Mouse (Mus musculus) heart, embryonic 14.5 days (tissue): ENCODE results near the gene Gm44511. TPM values are rescaled to one million over a fixed set of nuclear protein-coding genes. Genes with fewer than 3 reads are reported as not detected.

Experiments
- ATAC-seq: fragments of 200-750 bp; cut with Nextera tagmentation; 2 replicates; pipeline ENCODE4 v1.8.0; 2017; ENCODE audit warnings: low read depth, moderate TSS enrichment; ENCODE audit not compliant: insufficient number of reproducible peaks, insufficient read depth, low FRiP score
- H3K27ac ChIP-seq, 2 experiments: fragments of 200-500 bp in 1 of 2; fragments of 300-500 bp in 1 of 2; sonication (generic) in 1 of 2; replicated peaks in 1 of 2; 2 replicates each; pipeline ENCODE4 v1.5.1; 2012 to 2014; ENCODE audit warnings: low read depth in 2 of 2, low read length in 2 of 2, control low read depth in 1 of 2, mild to moderate bottlenecking in 1 of 2, mixed read lengths in 1 of 2; ENCODE audit not compliant: control insufficient read depth in 1 of 2, insufficient read depth in 1 of 2
- H3K27me3 ChIP-seq: fragments of 300-500 bp; sonication (generic); 2 replicates; pipeline ENCODE4 v1.6.1; 2014; ENCODE audit warnings: mild to moderate bottlenecking, low read length, control low read depth; ENCODE audit not compliant: control insufficient read depth, insufficient read depth
- H3K36me3 ChIP-seq: fragments of 300-500 bp; sonication (generic); 2 replicates; pipeline ENCODE4 v1.6.1; 2014; ENCODE audit warnings: mild to moderate bottlenecking, control low read depth, low read length, mixed read lengths; ENCODE audit not compliant: control insufficient read depth, insufficient read depth
- H3K4me1 ChIP-seq, 2 experiments: fragments of 200-500 bp in 1 of 2; fragments of 300-500 bp in 1 of 2; sonication (generic) in 1 of 2; 2 replicates each; pipeline ENCODE4 v1.6.1; 2012 to 2014; ENCODE audit warnings: low read length in 2 of 2, control low read depth in 1 of 2, mixed read lengths in 1 of 2; ENCODE audit not compliant: control insufficient read depth in 2 of 2, insufficient read depth in 2 of 2
- H3K4me2 ChIP-seq: fragments of 300-500 bp; sonication (generic); 2 replicates; pipeline ENCODE4 v1.6.1; 2014; ENCODE audit warnings: mild to moderate bottlenecking, low read length
- H3K4me3 ChIP-seq, 2 experiments: fragments of 200-500 bp in 1 of 2; fragments of 300-500 bp in 1 of 2; sonication (generic) in 1 of 2; 2 replicates each; pipeline ENCODE4 v1.5.1; 2012 to 2014; ENCODE audit warnings: low read length in 2 of 2, mild to moderate bottlenecking in 2 of 2, control low read depth in 1 of 2, low read depth in 1 of 2, moderate library complexity in 1 of 2; ENCODE audit not compliant: control insufficient read depth in 1 of 2, insufficient read depth in 1 of 2
- H3K9ac ChIP-seq: fragments of 300-500 bp; sonication (generic); 2 replicates; pipeline ENCODE4 v1.6.1; 2014; ENCODE audit warnings: mild to moderate bottlenecking, low read length
- H3K9me3 ChIP-seq: fragments of 300-500 bp; sonication (generic); 2 replicates; pipeline ENCODE4 v1.6.1; 2016; ENCODE audit warnings: low read length, control low read depth; ENCODE audit not compliant: control insufficient read depth
- WGBS: fragments of 180-500 bp; shearing (Covaris S2); extraction: QIAGEN DNeasy Blood & Tissue Kit; methylation state at CpG from one replicate; pipeline ENCODE4 v1.1.7; 2014; 5-methylcytosine and 5-hydroxymethylcytosine counted together
- polyA plus RNA-seq: library from polyadenylated mRNA; unstranded; fragments of >200 nt; fragmentation: Nextera tagmentation; extraction: Ambion mirVana; gene quantifications from 2 replicates; pipeline ENCODE4 v1.2.1, GENCODE M21; 2014

Gene Gm44511
- polyA plus RNA-seq, 1 experiment from 2014 or later: not detected

DNA sequence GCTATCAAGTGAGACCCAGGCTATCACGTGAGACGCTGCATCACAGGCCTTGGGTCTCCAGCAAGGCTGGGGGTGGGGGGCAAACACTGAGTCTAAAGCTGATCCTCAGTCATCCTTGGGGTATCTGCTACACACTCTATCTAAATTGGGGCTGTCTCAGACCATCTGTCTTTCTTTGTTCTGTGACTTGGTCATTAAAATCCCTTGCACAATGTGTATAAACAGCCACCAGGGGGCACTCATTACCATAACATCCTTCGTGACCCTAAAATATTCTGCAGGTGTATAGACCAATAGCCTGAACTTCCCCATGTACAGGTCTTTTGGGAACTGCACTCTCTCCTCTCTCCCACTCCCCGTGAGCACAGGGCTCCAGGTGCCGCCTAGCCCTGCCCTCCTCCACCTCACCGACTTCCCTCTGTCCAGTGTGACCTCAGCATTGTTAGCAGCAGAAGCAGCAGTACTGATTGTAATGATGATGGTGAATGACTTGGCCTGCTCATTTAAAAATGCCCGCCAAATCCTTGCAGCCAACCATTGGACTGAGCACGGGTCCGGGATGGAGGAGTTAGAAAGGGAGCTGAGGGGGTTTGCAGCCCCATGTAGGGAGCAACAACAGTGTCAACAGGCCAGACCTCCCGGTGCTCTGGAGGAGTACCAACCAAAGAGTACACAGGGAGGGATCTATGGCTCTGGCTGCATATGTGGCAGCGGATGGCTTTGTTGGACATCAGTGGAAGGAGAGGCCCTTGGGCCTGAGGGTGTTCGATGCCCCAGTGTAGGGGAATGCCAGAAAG lies 28.1 kb upstream of the Gm44511 start:
- H3K9me3 ChIP-seq: no peaks in the 10 kb centered on the region
- peaks cover 0 to 5% of the 10 kb centered on the region in 2 experiments; a peak in 1 of 4 replicates for H3K4me1 ChIP-seq
- ATAC-seq: no peak
- H3K9ac ChIP-seq: no peak overlapping the region
- no peak overlapping the region for H3K27ac ChIP-seq
- H3K4me2 ChIP-seq: no peak overlapping the region
- H3K4me3 ChIP-seq: no peak overlapping the region
- 39% methylated on average over 12 of the region's 12 CpGs for WGBS
- H3K36me3 ChIP-seq: no peaks in the 10 kb centered on the region
- no peaks in the 10 kb centered on the region for H3K27me3 ChIP-seq

DNA sequence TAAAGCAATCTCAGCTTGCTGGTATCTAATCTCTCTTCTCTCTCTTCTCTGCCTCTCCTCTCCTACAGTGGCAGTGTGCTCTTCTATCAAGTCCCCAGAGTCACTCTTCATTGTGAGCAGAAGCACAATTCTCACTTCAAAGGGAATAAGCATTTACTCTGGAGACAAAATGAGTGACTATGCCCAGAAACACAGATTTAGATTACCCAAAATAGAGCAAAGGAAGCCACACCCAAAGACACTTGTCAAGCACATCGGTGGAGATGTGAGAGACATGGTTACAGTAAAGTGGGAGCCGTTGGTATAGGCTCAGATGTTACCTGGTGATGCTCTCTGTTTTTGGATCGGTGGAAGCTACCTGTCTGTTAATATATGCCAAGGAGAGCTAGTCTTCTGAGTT lies 26.7 kb upstream of the Gm44511 start:
- no peak for ATAC-seq
- WGBS: 58% methylated on average over 3 of the region's 3 CpGs

DNA sequence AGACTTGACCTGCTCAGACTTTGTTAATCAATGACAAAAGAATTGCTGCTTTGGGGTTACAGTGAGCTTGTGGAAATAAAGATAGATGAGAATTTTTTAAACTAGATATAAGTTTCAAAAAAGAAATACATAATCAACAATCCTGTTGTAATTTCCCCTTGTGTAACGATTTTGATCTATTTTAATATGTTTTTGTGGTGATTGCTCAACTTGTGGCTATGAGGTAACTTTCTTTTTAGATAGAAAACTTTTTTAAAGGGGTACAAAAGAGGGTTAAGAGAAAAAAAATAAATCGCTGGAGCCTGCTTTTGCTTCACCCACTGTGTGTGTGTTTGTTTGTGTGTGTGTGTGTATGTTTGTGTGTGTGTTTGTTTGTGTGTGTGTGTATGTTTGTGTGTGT lies 25.0 kb upstream of the Gm44511 start:
- Histone ChIP-seq H3K36me3 (no peaks in the 10 kb centered on the region), H3K9ac (no peak overlapping the region), H3K27me3 (no peaks in the 10 kb centered on the region), H3K4me2 (no peak overlapping the region), H3K27ac (peak overlapping the region in 1 of 2 experiments; percentile 59; a peak in 1 of 4 replicates), H3K4me1 (peaks cover 0 to 1% of the 10 kb centered on the region in 2 experiments; a peak in 1 of 4 replicates), H3K9me3 (no peaks in the 10 kb centered on the region), H3K4me3 (no peak overlapping the region)
- no peak for ATAC-seq
- WGBS: 74% methylated on average over 2 of the region's 2 CpGs

More for the DNA sequence above, 26.7 kb upstream of the Gm44511 start:
- no peaks in the 10 kb centered on the region for H3K9me3 ChIP-seq
- no peak overlapping the region for H3K9ac ChIP-seq
- no peak overlapping the region for H3K4me3 ChIP-seq
- no peak overlapping the region for H3K4me2 ChIP-seq
- no peaks in the 10 kb centered on the region for H3K27me3 ChIP-seq
- H3K4me1 ChIP-seq: peaks cover 0 to 5% of the 10 kb centered on the region in 2 experiments; a peak in 1 of 4 replicates
- H3K36me3 ChIP-seq: no peaks in the 10 kb centered on the region
- H3K27ac ChIP-seq: no peak overlapping the region

DNA sequence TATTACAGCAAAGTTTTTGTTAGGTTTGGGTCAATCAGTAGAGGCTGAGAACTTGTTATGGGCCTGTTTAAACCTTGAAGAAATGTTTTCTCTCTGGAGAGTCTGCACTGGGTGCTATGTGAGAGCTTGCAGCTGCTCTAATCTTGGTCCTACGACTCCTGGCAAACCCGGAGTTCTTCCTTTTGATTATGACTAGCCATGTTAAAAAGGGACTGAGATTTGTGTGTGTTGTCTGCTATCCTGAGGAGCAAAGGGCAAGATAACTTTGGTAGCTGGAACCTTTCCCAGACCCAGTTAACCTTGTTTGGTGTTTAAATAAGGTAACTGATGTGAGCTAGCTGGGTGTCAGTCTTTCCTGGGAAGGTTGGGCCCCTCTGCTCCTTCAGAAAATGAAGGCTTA lies 24.6 kb upstream of the Gm44511 start:
- no peak overlapping the region for H3K4me3 ChIP-seq
- no peaks in the 10 kb centered on the region for H3K9me3 ChIP-seq
- H3K36me3 ChIP-seq: no peaks in the 10 kb centered on the region
- no peaks in the 10 kb centered on the region for H3K4me1 ChIP-seq
- no peak for ATAC-seq
- H3K4me2 ChIP-seq: no peak overlapping the region
- 17% methylated on average over 2 of the region's 2 CpGs for WGBS
- H3K9ac ChIP-seq: no peak overlapping the region
- H3K27me3 ChIP-seq: no peaks in the 10 kb centered on the region
- H3K27ac ChIP-seq: peak overlapping the region; percentile 32 to 59; a peak in 3 of 4 replicates

DNA sequence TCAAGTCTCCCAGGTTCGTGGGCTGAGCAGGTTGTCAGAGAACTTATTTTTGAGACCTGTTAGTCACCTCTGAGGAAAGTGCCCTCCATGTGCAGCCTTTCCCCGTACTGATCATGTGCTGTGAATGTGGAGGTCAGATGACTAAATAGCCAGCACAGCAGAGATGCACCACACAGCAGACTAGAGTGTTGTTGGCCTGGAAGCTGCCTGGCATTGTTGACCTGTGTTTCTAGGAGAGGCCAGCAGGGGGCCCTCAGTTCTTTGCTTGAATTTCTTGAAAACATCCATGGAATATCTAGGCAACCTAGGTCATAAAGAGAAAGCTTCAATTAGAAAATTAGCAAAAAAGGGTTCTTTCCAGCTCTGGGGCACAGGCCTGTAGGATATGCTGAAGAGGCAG lies 23.8 kb upstream of the Gm44511 start:
- Histone ChIP-seq H3K4me2 (no peak overlapping the region), H3K4me1 (no peaks in the 10 kb centered on the region; a peak in 1 of 4 replicates), H3K9ac (no peak overlapping the region), H3K9me3 (no peaks in the 10 kb centered on the region), H3K27ac (no peak overlapping the region; a peak in 1 of 4 replicates), H3K36me3 (no peaks in the 10 kb centered on the region), H3K27me3 (no peaks in the 10 kb centered on the region), H3K4me3 (no peak overlapping the region)
- WGBS: 51% methylated on average over 2 of the region's 2 CpGs
- ATAC-seq: no peak

DNA sequence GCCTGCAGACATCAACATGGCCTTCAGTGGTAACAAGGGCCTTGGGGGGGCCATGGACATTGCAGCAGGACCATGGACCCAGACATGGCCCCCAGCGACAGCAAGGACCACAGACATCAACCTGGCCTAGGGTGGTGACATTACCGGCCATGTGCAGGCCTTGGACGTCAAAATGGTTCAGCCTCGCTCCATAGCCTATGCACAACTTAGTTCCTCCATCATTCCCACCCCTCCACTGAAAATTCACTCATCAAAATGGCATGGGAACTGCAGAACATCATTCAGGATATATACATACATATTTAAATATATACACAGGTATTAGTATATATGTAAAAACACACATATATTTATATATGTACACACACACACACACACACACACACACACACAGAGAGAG lies 21.3 kb upstream of the Gm44511 start:
- H3K27ac ChIP-seq: no peak overlapping the region
- no peaks in the 10 kb centered on the region for H3K9me3 ChIP-seq
- no peak overlapping the region for H3K9ac ChIP-seq
- no peak for ATAC-seq
- no peaks in the 10 kb centered on the region for H3K36me3 ChIP-seq
- 82% methylated on average over 4 of the region's 4 CpGs for WGBS
- H3K4me3 ChIP-seq: no peak overlapping the region
- no peak overlapping the region for H3K4me2 ChIP-seq
- H3K27me3 ChIP-seq: no peaks in the 10 kb centered on the region
- peaks cover 2 to 7% of the 10 kb centered on the region in 2 experiments; a peak in 2 of 4 replicates for H3K4me1 ChIP-seq

DNA sequence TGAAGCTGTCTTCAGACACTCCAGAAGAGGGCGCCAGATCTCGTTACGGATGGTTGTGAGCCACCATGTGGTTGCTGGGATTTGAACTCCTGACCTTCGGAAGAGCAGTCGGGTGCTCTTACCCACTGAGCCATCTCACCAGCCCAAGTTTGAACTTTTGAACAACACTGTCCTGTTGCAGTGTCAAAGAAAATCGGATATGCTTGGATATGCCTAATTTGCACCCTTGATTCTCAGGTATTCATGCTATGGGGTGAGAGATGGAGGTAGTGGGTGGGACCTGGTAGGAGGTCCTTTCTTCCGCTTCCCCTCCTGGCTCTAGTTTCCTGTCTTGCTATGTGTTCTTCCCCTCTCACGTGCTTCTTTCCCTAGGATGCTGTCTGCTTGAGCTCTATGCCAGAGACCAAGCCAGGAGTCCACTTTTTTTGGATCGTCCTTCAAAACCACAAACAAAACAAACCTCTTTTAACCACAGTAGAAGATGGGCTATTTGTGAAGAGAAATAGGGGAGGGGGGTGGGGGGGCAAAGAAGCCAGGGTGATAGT lies 20.0 kb upstream of the Gm44511 start:
- WGBS: 64% methylated on average over 6 of the region's 9 CpGs

More for the DNA sequence above, 20.0 kb upstream of the Gm44511 start:
- no peak for ATAC-seq
- Histone ChIP-seq H3K4me3 (no peak overlapping the region), H3K4me2 (no peak overlapping the region), H3K9ac (no peak overlapping the region), H3K9me3 (no peaks in the 10 kb centered on the region), H3K27me3 (no peaks in the 10 kb centered on the region), H3K27ac (no peak overlapping the region), H3K4me1 (peaks cover 2 to 15% of the 10 kb centered on the region in 2 experiments; a peak in 3 of 4 replicates), H3K36me3 (no peaks in the 10 kb centered on the region)
